Mouse (Mus musculus) limb, embryonic 11.5 days (tissue): Measurements from ENCODE around the gene Ets1. TPM values are rescaled to one million over a fixed set of nuclear protein-coding genes. Genes with fewer than 3 reads are reported as not detected.

Experiments used
- ATAC-seq: fragments of 200-750 bp; cut with Nextera tagmentation; 2 replicates; pipeline ENCODE4 v1.8.0; 2017; ENCODE audit warnings: low read depth; ENCODE audit not compliant: insufficient number of reproducible peaks, low FRiP score, low TSS enrichment
- DNase-seq: peaks from one replicate; pipeline ENCODE4 v3.0.0-alpha.2; 2015; ENCODE audit warnings: low spot score
- H3K27ac ChIP-seq: fragments of 300-500 bp; sonication (generic); replicated peaks from 2 replicates; pipeline ENCODE4 v1.5.1; 2014; ENCODE audit warnings: low read depth, mild to moderate bottlenecking, low read length
- H3K27me3 ChIP-seq: fragments of 300-500 bp; sonication (generic); 2 replicates; pipeline ENCODE4 v1.6.1; 2014; ENCODE audit warnings: mild to moderate bottlenecking, low read length, mixed read lengths; ENCODE audit not compliant: control insufficient read depth, insufficient read depth
- H3K36me3 ChIP-seq: fragments of 300-500 bp; sonication (generic); 2 replicates; pipeline ENCODE4 v1.6.1; 2014; ENCODE audit warnings: mild to moderate bottlenecking, low read length, moderate library complexity, mixed read lengths; ENCODE audit not compliant: control insufficient read depth, insufficient read depth
- H3K4me1 ChIP-seq: fragments of 300-500 bp; sonication (generic); 2 replicates; pipeline ENCODE4 v1.6.1; 2014; ENCODE audit warnings: low read length, mixed read lengths; ENCODE audit not compliant: control insufficient read depth, insufficient read depth
- H3K4me2 ChIP-seq: fragments of 300-500 bp; sonication (generic); 2 replicates; pipeline ENCODE4 v1.6.1; 2014; ENCODE audit warnings: low read depth, mild to moderate bottlenecking, moderate library complexity; ENCODE audit not compliant: severe bottlenecking
- H3K4me3 ChIP-seq: fragments of 300-500 bp; sonication (generic); 2 replicates; pipeline ENCODE4 v1.5.1; 2014; ENCODE audit warnings: low read depth, low read length
- H3K9ac ChIP-seq: fragments of 300-500 bp; sonication (generic); 2 replicates; pipeline ENCODE4 v1.6.1; 2014; ENCODE audit warnings: mild to moderate bottlenecking, low read length
- H3K9me3 ChIP-seq: fragments of 300-500 bp; sonication (generic); 2 replicates; pipeline ENCODE4 v1.6.1; 2016; ENCODE audit warnings: low read length; ENCODE audit not compliant: control insufficient read depth
- WGBS: fragments of 180-500 bp; shearing (Covaris S2); extraction: QIAGEN DNeasy Blood & Tissue Kit; methylation state at CpG from one replicate; pipeline ENCODE4 v1.1.7; 2014; 5-methylcytosine and 5-hydroxymethylcytosine counted together
- polyA plus RNA-seq: library from polyadenylated mRNA; unstranded; fragments of >200 nt; fragmentation: Nextera tagmentation; extraction: Ambion mirVana; gene quantifications from 2 replicates; pipeline ENCODE4 v1.2.1, GENCODE M21; 2014

Gene Ets1
- polyA plus RNA-seq, 1 experiment from 2014 or later, result 34.0 TPM

- Histone ChIP-seq H3K27ac (no peak overlapping the region), H3K4me3 (no peak overlapping the region), H3K36me3 (peaks cover 4% of the 10 kb centered on the region; the same call in 1 of the 2 replicates), H3K9me3 (no peaks in the 10 kb centered on the region), H3K27me3 (no peaks in the 10 kb centered on the region), H3K4me2 (no peak overlapping the region), H3K4me1 (peaks cover under 1% of the 10 kb centered on the region), H3K9ac (no peak overlapping the region)
- 63% methylated on average over 4 of the region's 4 CpGs for WGBS
- DNase-seq (no peak), ATAC-seq (no peak)
These were observed 90.6 kb downstream of the Ets1 start for GRCm38 (mm10) chr9:32726595-32726994.

- Histone ChIP-seq H3K27ac (no peak overlapping the region), H3K9ac (no peak overlapping the region), H3K27me3 (no peaks in the 10 kb centered on the region), H3K4me3 (no peak overlapping the region), H3K36me3 (peaks cover 4% of the 10 kb centered on the region; the same call in 1 of the 2 replicates), H3K4me2 (no peak overlapping the region), H3K9me3 (no peaks in the 10 kb centered on the region), H3K4me1 (no peaks in the 10 kb centered on the region; the same call in 1 of the 2 replicates)
- no peak for ATAC-seq
- WGBS, result 96% methylated on average over 2 of the region's 2 CpGs
- DNase-seq, result no peak
These were observed 91.0 kb downstream of the Ets1 start for GRCm38 (mm10) chr9:32727058-32727457.

- 87% methylated on average over 7 of the region's 7 CpGs for WGBS
- H3K4me1 ChIP-seq, result no peaks in the 10 kb centered on the region
- no peak overlapping the region for H3K4me3 ChIP-seq
- peaks cover 4% of the 10 kb centered on the region; the same call in 1 of the 2 replicates for H3K36me3 ChIP-seq
- H3K9me3 ChIP-seq, result no peaks in the 10 kb centered on the region
- H3K4me2 ChIP-seq, result no peak overlapping the region
- DNase-seq, result no peak
- no peak for ATAC-seq
- H3K9ac ChIP-seq, result no peak overlapping the region
- no peaks in the 10 kb centered on the region for H3K27me3 ChIP-seq
- H3K27ac ChIP-seq, result no peak overlapping the region
These were observed 92.3 kb downstream of the Ets1 start for GRCm38 (mm10) chr9:32728306-32728705.

- Histone ChIP-seq H3K27ac (no peak overlapping the region), H3K36me3 (peaks cover 4% of the 10 kb centered on the region; the same call in 1 of the 2 replicates), H3K4me3 (no peak overlapping the region), H3K27me3 (no peaks in the 10 kb centered on the region), H3K9ac (no peak overlapping the region), H3K4me1 (no peaks in the 10 kb centered on the region), H3K9me3 (no peaks in the 10 kb centered on the region), H3K4me2 (no peak overlapping the region)
- 86% methylated on average over 4 of the region's 4 CpGs for WGBS
- no peak for ATAC-seq
- DNase-seq, result no peak
These were observed 92.8 kb downstream of the Ets1 start for GRCm38 (mm10) chr9:32728806-32729205.

DNA sequence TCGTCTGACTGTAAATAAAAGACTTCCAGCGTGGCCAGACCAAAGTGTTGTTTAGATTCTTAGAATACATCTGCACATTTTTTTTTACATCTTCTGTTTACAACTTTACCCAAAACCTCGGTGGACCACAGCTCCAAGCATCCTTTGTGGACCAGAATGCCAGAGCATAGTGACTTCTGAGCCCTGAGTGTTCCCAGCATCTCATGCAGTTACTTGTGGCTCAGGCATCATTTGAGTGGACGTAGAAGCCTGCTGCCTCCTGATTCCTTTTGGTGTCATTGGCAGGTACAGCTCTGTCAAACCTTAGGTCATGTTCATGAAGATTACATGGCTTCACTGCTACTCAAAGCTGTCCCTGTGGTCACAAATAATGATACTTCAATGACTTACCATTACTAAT lies 93.2 kb downstream of the Ets1 start:
- Histone ChIP-seq H3K9me3 (no peaks in the 10 kb centered on the region), H3K27me3 (no peaks in the 10 kb centered on the region), H3K4me2 (no peak overlapping the region), H3K4me3 (no peak overlapping the region), H3K9ac (no peak overlapping the region), H3K36me3 (peaks cover 4% of the 10 kb centered on the region; the same call in 1 of the 2 replicates), H3K27ac (no peak overlapping the region), H3K4me1 (no peaks in the 10 kb centered on the region)
- DNase-seq, result no peak
- ATAC-seq, result no peak
- 83% methylated on average over 4 of the region's 4 CpGs for WGBS

- Histone ChIP-seq H3K4me2 (no peak overlapping the region), H3K9me3 (no peaks in the 10 kb centered on the region), H3K4me3 (no peak overlapping the region), H3K27ac (no peak overlapping the region), H3K27me3 (no peaks in the 10 kb centered on the region), H3K36me3 (peaks cover 5% of the 10 kb centered on the region; the same call in 1 of the 2 replicates), H3K4me1 (no peaks in the 10 kb centered on the region), H3K9ac (no peak overlapping the region)
- 90% methylated on average over 9 of the region's 9 CpGs for WGBS
- ATAC-seq (no peak), DNase-seq (no peak)
These were observed 94.1 kb downstream of the Ets1 start for GRCm38 (mm10) chr9:32730001-32730655.

DNA sequence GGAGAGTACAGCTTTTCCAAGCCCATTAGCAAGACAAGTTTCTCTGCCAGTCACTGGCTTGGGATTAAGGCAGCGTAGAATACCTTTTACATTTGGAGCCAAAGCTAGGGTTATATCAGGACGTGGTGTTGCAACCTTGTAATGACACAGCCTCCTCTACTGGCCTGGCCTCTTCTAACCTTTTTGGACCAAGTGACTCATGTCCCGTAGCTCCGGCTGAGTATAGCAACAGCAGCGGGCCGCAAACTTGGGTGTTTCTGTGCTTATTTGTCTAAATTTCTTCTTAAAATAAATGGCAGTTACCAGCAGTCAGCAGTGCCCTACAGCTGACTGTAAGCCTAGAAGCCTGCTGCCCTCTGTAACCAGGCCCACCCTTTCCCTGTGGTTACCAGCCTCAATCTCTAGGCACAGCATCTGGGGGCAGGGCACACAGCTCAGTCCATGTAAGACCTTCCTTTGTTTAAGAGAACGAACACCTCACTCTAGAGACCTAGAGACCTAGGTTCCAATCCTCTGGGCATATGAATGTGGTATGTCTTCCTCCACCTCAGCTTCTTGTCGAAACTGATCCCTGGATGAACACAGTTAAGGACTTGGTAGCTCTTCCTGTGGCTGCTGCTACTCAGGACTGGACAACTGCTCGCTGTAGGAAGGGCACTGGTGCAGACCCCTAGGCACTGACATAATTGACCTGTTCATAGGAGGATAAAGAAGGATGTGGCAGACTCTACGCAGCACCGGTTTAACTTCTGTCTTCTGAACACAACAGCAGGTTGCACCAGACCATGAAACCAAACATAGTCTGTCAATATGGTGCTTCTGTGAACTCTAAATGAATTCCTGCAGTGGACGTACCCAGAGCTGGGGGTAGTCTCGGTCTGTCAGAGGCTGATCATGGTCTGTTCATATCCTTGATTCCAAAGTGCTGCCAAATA lies 94.9 kb downstream of the Ets1 start:
- H3K4me2 ChIP-seq, result no peak overlapping the region
- no peak for ATAC-seq
- 89% methylated on average over 13 of the region's 13 CpGs for WGBS
- H3K36me3 ChIP-seq, result peaks cover 7% of the 10 kb centered on the region; the same call in 1 of the 2 replicates
- no peak overlapping the region for H3K9ac ChIP-seq
- H3K27ac ChIP-seq, result no peak overlapping the region
- no peak for DNase-seq
- no peak overlapping the region for H3K4me3 ChIP-seq
- H3K4me1 ChIP-seq, result no peaks in the 10 kb centered on the region
- no peaks in the 10 kb centered on the region for H3K9me3 ChIP-seq
- no peaks in the 10 kb centered on the region for H3K27me3 ChIP-seq

- Histone ChIP-seq H3K36me3 (peaks cover 8% of the 10 kb centered on the region; the same call in 1 of the 2 replicates), H3K27ac (no peak overlapping the region), H3K4me1 (no peaks in the 10 kb centered on the region), H3K9me3 (no peaks in the 10 kb centered on the region), H3K4me3 (no peak overlapping the region), H3K4me2 (no peak overlapping the region), H3K9ac (no peak overlapping the region), H3K27me3 (no peaks in the 10 kb centered on the region)
- WGBS, result 51% methylated on average over 9 of the region's 9 CpGs
- ATAC-seq (no peak), DNase-seq (no peak)
These were observed 95.8 kb downstream of the Ets1 start for GRCm38 (mm10) chr9:32731787-32732186.
